Mouse (Mus musculus): ENCODE measurements around the gene Evi5l.
"Not testable (repeated sequence)": the region's sequence is repeated elsewhere in the genome, so short reads cannot be mapped to it uniquely, and the experiment has no call there.

The Evi5l gene

GRCm38 (mm10) chr8:4238434-4239192 lies 72.2 kb downstream of the Evi5l start, which contains the start of the genes Map2k7 and Gm49320:
Gene Map2k7, plus strand, starts transcription at chr8:4238740.
Gene Gm49320, plus strand, starts transcription at chr8:4238865.
- DNase-seq (ENCODE audit: low read depth, low spot score) = peak; percentile 97

- DNase-seq (ENCODE audit: low read depth, low spot score) = no peak
Measured at GRCm38 (mm10) chr8:4239193-4239890, 73.0 kb downstream of the Evi5l start.

DNA sequence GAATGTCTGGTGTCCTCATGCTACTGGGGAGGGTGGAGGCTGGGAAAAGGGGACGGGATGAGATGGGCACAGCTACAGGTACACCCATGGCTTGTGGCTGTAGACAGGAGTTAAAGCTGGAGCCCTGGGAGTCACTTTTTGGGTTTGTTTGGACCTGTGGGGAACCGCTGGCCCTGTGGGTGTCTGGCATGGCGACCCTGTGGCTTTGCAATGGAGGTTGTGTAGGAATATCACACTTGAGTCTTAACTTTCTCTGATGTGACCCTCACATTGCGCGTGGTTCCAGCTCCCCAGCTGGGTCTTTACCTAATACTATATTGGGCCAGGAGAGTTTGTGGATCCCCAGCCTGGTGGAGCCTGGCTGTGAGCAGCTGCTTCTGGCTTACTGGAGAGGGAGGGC lies 78.7 kb downstream of the Evi5l start:
- DNase-seq (ENCODE audit: low read depth, low spot score) = no peak

GRCm38 (mm10) chr8:4245737-4246136 lies 79.4 kb downstream of the Evi5l start:
- DNase-seq (ENCODE audit: low read depth, low spot score) = no peak

- no peak for DNase-seq (ENCODE audit: low read depth, low spot score)
Measured at GRCm38 (mm10) chr8:4247241-4247640, 80.9 kb downstream of the Evi5l start.

GRCm38 (mm10) chr8:4247951-4248540 lies 81.7 kb downstream of the Evi5l start, which contains the start of gene Tgfbr3l:
Gene Tgfbr3l, plus strand, starts transcription at chr8:4248214.
- DNase-seq (ENCODE audit: low read depth, low spot score) = no peak

DNA sequence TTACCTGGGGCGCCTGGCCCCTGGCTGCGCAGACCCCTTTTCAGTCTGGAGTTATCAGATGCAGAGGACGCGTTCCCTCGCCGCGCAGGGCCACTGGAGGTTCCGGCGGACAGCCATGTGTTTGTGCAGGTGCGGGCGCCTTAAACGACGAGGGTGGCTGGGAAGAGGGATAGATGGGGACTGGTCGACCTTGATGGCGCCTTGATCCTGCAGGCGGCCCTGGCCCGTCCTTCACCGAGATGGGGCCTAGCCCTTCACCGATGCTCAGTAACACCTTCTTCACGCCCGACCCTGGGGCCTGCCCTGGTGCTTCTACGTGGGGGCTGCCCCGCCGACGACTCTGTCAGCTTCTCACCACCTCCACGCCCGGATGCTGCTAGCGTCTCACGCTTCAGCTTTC lies 82.8 kb downstream of the Evi5l start:
- DNase-seq (ENCODE audit: low read depth, low spot score) = no peak

DNA sequence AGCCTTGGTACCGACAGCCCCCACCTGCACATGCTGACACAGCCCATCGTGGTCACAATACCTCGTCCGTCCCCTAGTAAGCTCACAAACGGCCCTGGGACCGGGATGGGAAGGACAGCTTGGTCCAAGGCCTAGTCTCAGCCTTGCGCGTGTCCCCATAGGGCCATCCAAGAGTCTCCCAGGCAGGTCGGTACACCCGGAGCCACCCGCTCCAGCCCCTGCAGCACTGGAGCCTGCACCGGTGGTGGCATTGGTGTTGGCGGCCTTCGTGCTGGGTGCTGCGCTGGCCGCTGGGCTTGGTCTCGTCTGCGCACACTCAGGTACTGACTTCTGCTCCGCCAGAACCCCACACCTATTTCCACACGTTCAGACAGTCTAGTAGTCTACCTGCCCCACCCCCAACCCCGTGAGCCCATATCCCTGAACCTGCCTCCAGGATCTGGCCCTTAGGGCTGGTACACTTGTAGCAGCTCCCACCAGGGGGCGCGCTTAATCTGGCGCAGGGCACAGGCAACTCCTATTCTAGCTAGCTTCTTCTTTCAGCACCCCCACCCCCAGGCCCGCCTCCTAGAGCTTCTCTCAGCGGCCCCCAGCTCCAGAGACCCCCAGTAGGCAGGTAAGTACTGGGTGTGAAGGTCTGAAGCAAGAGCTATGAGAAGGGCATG lies 84.1 kb downstream of the Evi5l start:
- DNase-seq (ENCODE audit: low read depth, low spot score) = no peak

GRCm38 (mm10) chr8:4252116-4252760 lies 85.9 kb downstream of the Evi5l start:
- DNase-seq (ENCODE audit: low read depth, low spot score) = no peak

DNA sequence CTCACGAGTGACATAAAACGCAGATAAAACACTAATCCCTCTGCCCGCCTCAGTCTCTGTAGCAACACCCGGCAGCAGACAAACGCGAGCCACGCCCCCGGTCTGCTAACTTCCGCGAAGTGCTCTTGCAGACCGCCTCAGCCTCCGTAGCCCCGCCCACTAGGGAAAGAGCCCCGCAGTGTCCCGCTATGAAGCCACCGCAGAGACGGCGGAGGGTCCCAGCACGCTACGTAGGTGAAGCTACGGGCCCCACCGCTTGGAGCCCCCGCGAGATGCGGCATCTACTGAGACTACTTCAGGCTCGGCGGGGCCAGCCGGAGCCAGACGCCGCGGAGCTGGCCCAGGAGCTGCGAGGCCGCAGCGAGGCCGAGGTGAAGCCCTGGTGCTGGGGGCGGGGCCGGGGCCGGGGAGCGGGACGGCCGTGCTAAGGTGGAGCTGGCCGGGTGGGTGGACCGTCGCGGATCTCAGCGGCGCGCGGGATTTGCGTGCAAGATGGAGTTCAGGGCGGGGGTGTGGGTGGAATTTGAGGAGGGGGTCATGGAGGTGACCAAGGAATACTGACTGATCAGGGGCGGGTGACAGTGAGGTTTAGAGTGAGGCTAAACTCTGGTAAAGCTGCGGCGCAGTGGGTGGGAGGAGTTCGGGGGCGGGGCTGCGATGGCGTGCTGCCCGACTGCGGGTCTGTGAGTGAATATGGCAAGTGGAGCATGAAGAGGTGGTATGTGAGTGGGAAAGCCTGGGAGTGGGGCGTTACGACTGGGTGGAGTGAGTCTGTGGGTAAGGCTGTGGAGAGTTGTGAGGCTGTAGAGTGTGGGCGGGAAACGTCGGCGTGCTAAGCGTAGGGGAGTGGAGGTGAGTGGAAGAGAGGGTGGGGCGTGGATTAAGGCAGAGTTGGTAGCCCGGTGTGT lies 86.8 kb downstream of the Evi5l start, which contains the start of gene Snapc2:
TSS of gene Snapc2 (plus strand) at position 147 of the 908 bp plus-strand sequence.
- DNase-seq (ENCODE audit: low read depth, low spot score) = peak; percentile 88

- no peak for DNase-seq (ENCODE audit: low read depth, low spot score)
Measured at GRCm38 (mm10) chr8:4254001-4254400, 87.6 kb downstream of the Evi5l start.

DNA sequence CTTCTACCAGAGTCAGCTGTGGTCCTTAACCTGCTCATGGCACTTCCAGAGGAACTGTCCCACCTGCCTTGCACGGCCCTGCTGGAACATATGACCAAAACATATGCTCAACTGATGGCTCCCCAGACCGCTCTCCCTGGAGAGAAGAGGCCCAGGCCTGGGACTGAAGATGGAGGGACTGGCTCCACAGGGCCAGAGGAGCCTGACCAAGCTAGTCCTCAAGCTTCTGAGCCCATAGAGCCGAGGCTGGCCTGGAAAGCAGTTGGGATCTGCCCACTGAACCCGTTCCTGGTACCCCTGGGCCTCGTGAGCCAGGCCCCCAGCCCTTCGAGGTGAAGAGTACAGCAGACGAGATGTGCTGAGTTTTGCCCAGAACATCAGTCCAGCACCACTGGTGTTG lies 89.1 kb downstream of the Evi5l start:
- not testable (repeated sequence) for DNase-seq (ENCODE audit: low read depth, low spot score)

- DNase-seq (ENCODE audit: low read depth, low spot score) = no peak
Measured at GRCm38 (mm10) chr8:4256911-4257310, 90.5 kb downstream of the Evi5l start.

DNA sequence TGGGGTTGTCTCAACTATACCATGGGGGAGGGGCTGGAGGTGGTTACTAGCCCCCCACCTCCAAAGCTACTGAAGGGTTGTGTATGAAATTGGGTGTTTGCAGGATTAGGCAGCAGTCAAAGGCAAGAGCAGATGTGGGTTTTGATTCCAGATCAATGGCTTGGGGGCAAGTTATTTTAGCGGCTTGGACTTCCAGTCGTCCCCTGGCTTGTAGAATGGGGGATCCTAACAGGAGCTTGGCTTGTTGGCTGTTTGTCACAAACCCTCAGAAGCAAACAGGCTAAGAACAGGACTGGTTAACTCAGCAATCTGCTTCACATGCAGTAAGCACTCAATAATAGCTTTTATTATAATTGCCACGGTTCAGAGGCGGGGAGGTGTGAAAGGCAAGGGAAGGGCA lies 91.0 kb downstream of the Evi5l start:
- DNase-seq (ENCODE audit: low read depth, low spot score) = no peak

- DNase-seq (ENCODE audit: low read depth, low spot score) = no peak
Measured at GRCm38 (mm10) chr8:4258233-4258632, 91.9 kb downstream of the Evi5l start.

GRCm38 (mm10) chr8:4258678-4259077 lies 92.3 kb downstream of the Evi5l start:
- DNase-seq (ENCODE audit: low read depth, low spot score) = no peak

GRCm38 (mm10) chr8:4259125-4259804 lies 92.9 kb downstream of the Evi5l start, which contains the start of gene Ctxn1:
Gene Ctxn1, minus strand, starts transcription at chr8:4259274.
- DNase-seq (ENCODE audit: low read depth, low spot score) = peak; percentile 82

DNA sequence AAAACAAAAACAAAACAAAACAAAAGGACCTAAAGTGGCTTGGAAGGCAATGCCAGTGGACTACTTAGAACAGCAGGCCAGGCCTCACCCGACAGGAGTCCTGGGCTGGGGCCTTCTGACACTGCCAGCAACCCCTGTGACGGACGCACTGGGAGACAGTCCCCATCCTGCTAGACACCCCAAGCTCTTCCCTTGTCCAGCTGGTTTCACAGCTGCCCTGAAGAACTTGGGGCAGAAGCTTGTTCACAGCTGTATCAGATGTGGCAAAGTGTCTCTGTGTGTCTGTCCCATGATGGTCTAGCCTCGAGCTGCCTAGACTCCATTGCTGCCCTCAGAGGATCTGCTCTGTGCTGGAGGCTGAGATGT lies 93.4 kb downstream of the Evi5l start:
- no peak for DNase-seq (ENCODE audit: low read depth, low spot score)
